Mouse (Mus musculus) kidney, embryonic 15.5 days (tissue): ENCODE measurements around the gene Olfr1443. TPM values are rescaled to one million over a fixed set of nuclear protein-coding genes. Genes with fewer than 3 reads are reported as not detected.

ENCODE experiments used
- polyA plus RNA-seq: library from polyadenylated mRNA; unstranded; fragments of >200 nt; fragmentation: Nextera tagmentation; extraction: Ambion mirVana; gene quantifications from 2 replicates; pipeline ENCODE4 v1.2.1, GENCODE M21; 2015

Olfr1443 gene
- polyA plus RNA-seq, 1 experiment from 2014 or later = not detected

Other genes with a start within 250 kb of the Olfr1443 start
- 0.57 and 0.62 TPM in 2 replicates for gene Mpeg1, start 217.3 kb upstream of the Olfr1443 start, polyA plus RNA-seq
- gene Dtx4, start 176.7 kb upstream of the Olfr1443 start, polyA plus RNA-seq = 6.2 and 6.7 TPM in 2 replicates
- 25.3 and 26.3 TPM in 2 replicates for gene Fam111a, start 132.4 kb upstream of the Olfr1443 start, polyA plus RNA-seq
- 0.23 and 0.27 TPM in 2 replicates for gene Gm4952, start 78.1 kb upstream of the Olfr1443 start, polyA plus RNA-seq
- gene Glyat, start 44.8 kb upstream of the Olfr1443 start, polyA plus RNA-seq = 11.5 and 12.6 TPM in 2 replicates
- not detected in 2 replicates for gene Olfr1442, start 7.7 kb upstream of the Olfr1443 start, polyA plus RNA-seq
- gene Keg1, start 17.7 kb downstream of the Olfr1443 start, polyA plus RNA-seq = 57.5 and 58.1 TPM in 2 replicates
- 2.4 and 2.5 TPM in 2 replicates for gene Cntf, start 87.5 kb downstream of the Olfr1443 start, polyA plus RNA-seq
- 15.1 and 15.9 TPM in 2 replicates for gene Zfp91, start 118.0 kb downstream of the Olfr1443 start, polyA plus RNA-seq
- 1.3 and 1.4 TPM in 2 replicates for gene Lpxn, start 118.1 kb downstream of the Olfr1443 start, polyA plus RNA-seq
- gene Gm5244, start 168.6 kb downstream of the Olfr1443 start, polyA plus RNA-seq = not detected in 2 replicates
- not detected in 2 replicates for gene Olfr1444, start 179.2 kb downstream of the Olfr1443 start, polyA plus RNA-seq
- not detected in 2 replicates for gene Olfr1445, start 205.7 kb downstream of the Olfr1443 start, polyA plus RNA-seq
- gene Olfr1446, start 215.4 kb downstream of the Olfr1443 start, polyA plus RNA-seq = not detected in 2 replicates
- not detected in 2 replicates for gene Olfr1447, start 225.6 kb downstream of the Olfr1443 start, polyA plus RNA-seq
- not detected in 2 replicates for gene Olfr1448, start 246.3 kb downstream of the Olfr1443 start, polyA plus RNA-seq